Mouse (Mus musculus) thymus, postnatal 14 days (tissue): ENCODE data around the gene Hdac4.

Experiments
- DNase-seq: peaks from one replicate; pipeline ENCODE4 v3.0.0; 2021

Gene Hdac4

DNA sequence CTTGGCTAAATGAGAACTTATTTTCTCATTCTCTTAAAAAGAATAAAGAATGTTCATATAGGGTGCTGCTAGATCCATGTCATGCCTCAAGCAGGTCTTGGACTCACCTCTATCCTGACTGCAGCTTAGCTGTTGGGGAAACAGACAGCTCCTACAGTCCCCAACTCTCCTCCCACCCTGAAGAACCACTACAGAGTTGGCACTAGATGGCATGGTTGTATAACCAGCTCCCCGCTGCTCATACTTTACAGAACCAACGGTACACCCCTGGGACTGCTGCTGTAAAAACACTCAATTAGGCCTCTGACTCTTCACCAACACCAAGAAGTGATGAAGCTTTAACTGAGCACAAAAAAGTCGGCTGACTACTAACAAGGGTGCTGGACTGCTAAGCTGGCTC, 235.6 kb downstream of the Hdac4 start:
- no peak for DNase-seq

DNA sequence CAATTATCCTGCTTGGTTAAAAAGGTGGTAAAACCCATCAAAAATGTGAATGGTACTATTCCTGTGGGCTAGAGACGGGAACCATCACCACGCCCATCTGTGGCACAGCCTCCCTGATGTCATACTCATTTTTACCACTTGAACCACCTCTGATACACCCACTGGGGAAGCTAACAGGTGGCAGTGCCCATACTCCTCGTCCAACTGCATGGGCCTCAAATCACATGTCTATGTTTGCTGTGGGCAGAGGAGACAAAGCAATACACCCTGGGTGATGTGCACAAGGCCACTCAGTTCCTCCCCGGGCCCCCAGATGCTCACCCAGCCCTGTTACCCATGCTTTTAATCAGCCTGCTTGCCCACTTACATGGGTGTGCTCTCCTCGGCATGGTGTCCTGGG, 236.5 kb downstream of the Hdac4 start:
- DNase-seq = no peak

DNA sequence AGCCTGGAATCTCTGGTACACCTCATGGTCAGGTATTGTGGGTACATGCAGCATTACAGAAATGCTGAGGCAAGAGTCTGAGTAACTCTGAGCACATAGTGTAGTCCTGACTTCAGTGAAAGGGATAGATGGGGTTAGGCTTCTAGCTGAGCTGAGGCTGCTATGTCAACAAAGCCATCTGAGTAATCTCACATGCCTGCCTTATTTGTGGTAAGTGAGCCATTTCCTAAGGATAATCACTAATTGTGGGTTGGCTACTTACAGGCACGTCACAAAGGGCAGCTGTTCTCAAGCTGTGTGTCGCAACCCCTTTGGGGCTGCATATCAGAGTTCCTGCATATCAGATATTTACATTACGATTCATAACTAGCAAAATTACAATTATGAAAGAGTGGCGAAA, 239.3 kb downstream of the Hdac4 start:
- no peak for DNase-seq

DNA sequence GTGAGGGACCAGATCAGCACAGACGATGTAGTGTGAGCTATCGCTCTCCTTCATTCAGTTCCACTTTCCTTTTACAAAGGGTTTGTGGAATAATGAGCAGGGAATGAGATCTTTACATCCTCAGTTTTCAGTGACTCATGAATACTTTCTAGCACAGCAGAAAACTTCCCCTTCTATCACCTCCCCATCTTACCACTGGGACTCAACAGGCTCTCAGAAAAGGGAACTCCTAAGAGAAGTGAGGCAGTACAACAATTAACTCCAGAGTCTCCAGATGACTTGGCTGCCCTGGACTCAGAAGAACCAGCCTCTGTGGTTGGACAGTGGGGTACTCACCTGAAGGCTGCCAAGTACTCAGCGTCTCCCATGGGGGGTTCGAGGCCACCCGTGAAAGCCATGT, 240.5 kb downstream of the Hdac4 start:
- DNase-seq = no peak

DNA sequence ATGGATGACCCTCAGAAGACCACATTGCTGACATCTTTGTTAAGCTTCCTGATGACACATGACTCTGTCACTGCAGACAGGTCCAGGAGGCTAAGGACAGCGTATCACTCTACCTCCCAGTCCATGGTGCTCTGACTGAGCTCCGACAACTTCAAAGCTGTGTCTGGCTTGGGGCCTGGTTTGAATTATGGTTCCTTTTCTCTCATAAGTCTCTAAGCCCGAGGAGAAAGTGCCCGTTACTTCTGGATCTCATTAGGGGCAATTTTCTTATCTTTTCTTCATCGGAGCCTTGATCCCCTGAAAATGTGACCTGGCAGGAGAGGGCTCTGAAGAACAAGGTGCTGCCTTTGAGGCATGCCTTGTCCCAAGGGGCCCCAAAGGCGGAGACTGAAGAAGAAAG, 242.6 kb downstream of the Hdac4 start:
- no peak for DNase-seq

DNA sequence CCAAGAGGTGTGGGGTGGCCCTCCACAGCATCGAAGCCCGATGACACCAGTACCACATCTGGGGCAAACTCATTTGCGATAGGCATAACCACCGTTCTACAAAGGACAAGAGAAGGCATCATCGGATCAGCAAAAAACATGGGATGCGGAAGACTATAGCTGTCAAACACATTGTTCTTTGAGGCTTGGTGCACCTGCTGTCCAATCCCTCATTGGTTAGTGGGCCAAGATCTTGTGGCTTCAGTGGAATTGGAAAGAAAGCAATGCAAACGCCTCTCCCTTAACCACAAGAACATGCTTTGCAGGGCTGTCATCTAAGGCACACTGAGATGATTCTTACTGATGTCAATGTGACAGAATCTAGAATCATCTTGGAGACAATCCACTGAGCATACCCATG, 248.1 kb downstream of the Hdac4 start:
- DNase-seq = no peak

DNA sequence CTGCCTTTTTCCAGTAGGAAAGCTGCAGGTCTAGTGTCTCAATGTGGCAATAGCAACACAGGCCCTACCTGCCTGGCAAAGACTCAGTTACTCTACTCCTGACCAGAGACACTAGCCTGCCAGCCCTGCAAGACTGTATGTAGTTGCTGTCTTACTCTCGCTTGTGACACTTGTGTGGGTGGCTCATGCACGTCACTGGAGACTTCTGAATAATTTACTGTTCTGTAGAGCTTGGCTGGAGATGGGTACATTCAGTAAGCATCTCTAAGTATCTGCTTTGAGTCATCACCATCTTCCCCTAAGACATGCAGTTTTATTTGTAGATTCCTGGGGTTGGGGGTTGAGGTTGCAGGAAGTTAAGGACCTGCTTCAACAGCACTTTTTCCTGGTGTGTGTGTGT, 252.9 kb downstream of the Hdac4 start:
- DNase-seq = no peak

DNA sequence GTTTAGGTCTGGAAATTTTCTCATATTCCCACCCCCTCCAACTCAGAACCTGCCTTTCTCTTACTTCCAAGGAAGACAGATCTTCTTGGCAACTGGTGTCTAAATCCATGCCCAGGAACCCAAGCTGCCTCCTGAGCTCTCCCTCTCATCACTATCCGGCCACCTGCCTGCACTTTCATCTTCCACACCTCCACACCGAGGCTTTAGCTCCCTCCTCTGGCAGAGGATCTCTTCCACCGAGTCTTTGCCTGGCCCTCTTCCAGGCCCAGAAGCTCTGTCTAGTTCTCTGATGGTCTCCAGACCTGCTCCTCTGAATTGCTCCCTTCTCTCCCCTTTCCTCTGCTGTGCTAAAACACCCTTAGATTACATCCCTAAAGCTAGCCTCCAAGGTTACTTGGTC, 253.5 kb downstream of the Hdac4 start:
- DNase-seq = no peak

DNA sequence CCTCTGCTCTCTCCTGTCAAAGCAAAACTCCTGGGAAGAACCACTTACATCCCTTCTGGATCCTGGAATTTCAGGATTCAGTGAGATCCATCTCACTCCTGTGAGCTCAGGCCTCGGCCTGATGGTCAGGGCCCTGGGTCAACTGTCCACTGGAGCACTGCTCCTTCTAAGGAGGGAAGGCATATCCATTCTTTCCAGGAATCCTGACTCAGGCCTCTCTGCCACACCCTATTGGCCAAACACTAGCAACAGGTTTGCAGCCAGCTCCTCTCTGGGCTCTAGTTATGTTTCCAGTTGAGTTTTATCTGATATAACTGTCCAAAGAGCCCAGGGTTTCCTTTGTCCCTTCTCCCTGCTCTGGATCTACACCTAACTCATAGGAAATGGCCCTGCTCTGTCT, 254.4 kb downstream of the Hdac4 start:
- DNase-seq = no peak

DNA sequence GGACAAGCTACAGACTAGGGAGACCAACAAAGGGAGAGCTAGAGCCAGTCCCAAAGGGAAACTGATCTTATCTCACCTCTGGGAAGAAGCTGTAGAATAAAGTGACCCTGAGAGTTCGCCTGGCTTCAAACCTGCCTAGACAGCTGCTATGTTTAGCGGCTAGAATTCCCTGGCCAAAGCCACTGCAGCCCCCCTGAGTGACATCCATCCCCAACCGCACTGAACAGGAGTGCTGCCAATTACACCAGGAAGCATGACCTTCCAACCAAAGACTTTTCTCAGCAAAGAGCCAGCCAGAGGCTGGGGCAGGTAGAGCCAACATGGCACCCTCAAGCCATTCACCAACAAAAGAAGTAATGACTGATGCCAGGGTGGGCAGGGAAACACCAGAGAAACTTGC, 260.3 kb downstream of the Hdac4 start:
- DNase-seq = no peak

DNA sequence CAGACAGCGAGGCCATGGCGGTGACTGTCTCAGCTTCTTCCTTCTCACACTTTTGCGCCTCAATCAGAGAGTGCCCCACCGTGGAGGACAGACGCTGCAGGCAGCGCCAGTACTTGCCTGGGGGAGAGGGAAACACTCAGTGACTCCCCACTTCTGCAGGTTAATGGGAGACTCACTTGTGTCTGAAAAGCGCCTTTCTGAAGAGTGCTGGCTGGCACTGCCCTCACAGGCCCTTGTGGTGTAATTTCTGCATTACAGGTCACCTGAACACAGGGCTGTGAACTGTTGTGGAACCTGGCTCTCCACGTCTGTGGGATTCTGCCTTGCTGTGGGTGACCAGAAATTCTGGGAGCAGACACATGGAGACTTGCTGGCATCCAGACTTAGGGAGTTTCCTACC, 261.8 kb downstream of the Hdac4 start:
- no peak for DNase-seq

DNA sequence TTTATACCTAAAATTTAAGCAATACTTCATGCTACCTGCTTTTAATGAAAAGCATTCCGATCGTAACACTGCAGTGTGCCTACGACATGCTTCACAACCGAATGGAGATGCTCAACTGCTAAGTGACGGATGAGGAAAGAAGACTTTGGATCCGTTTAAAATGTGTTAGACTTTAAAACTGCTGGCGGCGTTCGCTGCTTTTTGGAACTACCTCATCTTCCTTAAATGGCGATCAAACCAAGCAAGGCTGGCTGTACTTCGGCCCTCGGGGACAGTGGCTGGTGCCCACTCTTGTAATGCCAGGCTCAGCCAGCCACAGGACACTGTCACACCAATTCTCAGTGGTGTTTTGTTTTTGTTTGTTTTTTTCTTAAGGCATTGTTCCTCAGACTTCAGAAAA, 263.3 kb downstream of the Hdac4 start:
- DNase-seq = no peak

DNA sequence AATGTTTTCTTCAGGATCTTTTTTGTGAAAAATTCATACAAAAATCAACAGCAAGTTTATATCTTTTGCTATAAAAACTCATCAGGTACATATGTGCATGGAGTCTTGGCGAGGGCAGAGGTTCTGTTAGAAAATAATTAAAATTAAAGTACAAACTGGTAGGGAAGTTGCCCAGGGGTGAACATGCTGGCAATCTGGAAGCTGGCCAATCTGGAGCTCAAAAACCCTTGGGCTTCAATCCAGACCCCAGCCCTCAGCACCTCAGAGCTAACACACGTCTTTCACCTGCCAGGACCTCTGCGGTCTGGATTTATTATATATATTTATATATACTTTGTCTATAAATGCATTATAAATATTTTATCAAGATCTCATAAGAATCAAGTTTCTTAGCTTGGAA, 263.7 kb downstream of the Hdac4 start:
- DNase-seq = no peak

DNA sequence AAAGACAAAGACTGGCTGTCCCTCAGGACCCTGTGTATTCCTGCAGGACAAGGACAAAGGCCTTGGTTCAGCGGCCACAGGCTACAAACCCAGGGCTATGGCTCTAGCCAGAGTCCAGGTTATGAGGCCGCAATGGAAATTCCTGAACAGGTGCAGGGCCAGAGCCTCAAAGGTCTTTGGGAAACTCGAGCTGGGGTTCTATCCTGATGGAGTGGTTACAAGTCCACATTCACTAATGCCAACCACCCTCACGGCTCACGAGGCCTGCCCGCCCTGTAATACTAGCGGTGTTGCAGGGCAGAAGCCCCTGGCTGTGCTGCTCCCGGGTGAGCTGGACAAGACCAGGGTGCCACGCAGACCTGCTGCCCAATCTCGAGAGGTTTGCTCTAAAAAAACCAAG, 264.3 kb downstream of the Hdac4 start:
- no peak for DNase-seq

DNA sequence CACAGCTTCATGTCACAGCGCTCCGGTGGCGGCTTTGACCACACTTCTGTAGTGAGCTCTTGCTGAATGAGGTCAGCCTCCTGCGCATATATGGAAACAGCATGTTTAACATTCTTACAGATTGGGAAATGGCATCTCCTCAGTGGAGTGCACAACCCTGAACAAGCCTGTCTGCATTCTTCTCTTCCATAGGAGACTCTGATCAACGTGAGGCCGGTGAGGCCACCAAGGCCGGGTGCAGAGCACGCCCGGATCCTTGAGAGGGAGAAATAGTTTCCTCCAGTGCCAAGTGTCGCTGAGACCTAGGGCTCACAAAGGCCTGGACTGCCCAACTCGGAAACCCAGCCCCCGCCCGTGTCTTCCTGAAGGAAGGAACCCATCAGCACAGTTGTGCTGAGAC, 266.4 kb downstream of the Hdac4 start:
- no peak for DNase-seq

DNA sequence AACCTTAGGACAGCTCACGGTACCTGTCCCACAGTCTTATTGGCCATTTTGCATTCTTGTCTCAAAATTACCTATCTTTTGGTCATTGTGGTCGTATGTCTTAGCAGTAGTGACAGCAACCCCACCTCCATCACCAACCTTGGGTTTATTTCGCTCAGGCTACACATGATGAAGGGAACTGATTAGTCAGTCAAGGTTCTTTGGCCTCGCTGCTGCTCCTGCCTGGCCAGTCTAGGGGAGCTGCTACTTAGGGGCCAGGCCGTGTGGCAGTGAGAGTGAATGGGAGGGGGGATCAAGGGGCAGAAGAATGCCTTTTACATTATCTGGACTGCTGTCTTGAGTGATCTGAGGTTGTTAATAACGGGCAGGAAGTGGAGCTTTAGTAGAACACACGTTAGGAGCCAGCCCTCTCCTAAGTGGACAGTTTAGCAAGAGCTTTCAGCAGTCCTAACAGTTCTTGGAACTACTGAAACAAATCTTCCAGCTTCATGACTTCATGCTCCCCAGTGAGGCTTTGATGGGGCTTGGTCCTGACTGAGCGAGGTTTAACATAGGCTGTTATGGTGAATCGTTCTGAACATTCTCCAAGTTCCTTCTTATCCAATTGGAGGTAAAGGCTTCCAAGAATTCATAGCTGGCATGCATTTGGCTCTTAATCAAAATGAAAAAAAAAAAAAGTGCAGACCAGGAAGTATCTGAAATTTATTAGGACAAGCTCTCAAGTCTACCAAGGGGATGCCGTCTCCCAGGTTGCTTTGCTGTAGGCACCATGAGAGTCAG, 267.8 kb downstream of the Hdac4 start:
- no peak for DNase-seq

DNA sequence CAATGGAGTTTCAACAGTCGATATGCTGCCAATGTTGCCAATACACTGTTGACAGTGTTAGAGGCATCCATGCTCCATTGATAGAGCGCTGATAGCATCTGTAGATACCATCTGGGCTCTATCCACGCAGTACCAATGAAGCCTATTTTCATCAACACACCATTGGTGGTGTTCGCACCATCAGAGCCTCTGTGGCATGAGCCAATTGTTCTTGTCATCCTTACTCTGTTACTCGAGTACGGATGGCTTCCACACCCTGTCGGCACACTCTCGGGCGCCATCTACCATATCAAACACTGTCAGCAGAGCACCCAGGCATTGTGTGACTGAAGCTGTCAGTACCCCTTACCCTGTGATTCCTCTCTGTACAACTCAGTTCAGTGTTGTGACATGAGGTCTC, 271.9 kb downstream of the Hdac4 start:
- DNase-seq = no peak

DNA sequence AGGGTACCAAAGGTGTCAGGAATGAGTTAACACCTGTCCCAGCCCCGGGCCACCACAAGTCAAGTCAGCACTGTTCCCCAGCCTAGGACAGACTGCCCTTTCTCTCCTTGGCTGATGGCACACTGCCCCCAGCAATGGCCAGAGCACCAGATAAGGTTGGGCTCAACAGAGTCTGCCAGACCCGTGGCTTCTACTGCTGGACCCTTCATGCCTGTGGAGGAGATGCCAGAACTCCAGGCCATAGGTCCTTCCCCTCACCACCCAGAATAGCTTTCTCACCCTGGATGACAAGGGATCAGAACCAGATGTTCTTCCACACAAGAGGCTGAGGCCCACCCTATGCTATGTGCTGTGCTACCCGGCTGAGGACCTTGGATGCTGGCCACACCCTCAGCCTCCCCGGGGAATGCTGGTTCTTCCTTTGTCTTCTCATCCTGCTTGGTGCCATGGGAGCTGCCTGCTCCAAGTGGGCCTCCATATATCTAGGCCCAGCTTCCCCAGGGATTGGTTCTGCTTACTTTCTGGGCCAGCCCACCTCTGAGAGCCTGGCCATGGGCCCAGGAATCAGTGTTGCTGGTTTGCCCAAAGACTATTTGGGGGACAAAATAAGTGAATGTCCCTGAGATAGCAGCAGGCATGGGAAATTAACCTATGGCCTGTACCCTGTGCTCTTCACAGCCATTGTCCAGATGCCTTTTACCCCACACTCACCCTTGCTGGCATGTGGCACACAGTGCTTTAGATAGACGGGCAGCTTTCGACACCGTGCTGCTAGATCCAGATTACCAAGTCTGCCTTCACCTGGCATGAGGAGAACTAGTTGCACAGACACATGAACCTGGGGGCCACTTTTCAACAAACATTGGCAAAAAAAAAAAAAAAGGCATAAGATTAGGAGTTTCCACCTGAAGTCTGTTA, 273.0 kb downstream of the Hdac4 start:
- DNase-seq = no peak

DNA sequence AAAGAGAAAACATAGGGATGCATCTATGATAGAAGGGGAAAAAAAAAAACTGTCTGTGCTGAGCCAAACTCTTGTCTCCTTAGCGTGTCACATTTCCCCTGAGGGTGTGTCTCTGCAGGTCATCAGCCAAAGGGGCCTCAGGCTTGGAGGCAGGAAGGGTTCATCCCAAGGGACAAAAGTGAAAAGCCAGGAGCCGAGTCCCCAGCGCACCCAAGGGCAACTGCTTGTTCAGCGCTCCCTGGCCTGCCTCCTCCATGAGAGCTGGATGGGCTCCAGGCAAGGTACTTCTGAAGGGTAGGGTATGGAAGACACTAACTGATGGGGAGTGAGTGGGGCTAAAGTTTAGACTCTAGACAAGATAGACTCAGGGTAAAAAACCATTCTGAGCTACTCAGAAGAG, 273.8 kb downstream of the Hdac4 start:
- DNase-seq = no peak

DNA sequence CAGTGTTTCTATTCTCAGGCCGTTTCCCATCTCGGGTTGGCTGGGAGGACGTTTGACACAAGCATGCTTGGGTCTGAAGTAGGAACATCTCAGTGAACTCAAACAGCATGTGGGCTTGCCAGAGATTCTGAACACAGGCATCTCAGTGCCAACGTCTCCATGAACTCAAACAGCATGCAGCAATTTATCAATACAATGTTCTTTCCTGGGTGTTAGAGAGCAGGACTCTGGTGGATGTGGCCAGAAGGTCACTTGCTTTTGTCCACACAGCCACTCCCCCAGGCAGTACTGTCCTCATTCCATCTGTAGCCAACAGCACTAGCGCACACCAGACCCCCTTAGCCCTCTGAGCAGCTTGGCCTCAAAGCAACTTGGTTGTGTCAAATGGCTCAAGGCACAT, 274.2 kb downstream of the Hdac4 start:
- DNase-seq = no peak

DNA sequence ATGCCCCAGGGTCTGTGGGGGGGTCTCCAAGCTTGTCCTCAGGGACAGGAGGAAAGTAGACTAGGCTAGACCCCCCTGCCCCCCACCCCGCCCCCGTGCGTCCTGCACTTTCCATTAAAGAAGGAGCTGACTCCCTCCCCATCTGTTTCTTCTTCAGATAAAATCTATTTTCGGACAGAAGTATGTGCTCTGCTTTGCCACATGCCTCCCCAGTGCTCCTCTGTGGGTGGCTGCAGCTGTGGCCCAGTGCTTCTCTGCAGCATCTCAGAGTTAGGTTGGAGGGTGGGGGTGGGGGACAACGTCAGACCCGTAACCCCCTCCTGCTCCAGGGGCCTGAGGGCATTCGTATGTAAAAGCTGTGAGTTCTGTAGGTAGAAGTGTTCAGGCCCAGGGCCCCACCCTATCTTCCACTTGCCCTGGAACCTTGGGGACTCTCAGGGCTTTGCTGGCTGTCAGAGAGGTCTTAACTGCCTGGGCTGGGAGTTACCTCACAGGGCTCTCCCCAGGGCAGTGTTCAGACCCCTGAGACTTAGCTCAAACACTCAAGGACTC, 275.4 kb downstream of the Hdac4 start:
- DNase-seq = no peak

DNA sequence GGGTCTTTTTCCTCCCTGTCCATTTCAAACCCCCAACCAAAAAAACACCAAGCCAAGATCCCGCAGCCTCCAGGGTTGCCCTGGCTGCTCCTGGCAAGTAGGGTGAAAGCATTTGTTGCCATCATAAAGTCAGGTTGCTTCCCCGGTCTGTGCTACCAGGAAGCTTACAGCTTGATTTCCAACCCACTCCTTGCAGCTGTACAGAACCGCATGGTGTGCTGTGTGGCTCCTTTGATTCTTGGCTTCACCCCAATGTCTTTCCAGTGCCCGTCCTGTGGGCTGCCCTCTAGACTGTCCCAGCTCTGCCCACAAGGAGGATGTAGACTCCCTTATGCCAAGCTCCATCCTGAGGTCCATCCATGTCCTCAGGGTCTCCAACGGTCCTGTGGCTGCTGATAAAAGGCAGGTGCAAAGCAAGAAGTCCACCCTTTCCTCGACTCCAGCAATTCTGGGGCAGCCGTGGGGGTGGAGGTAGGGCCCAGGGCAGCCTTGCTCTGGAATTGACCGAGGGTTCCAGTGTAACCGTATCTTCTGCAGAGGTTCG, 277.2 kb downstream of the Hdac4 start:
- no peak for DNase-seq

DNA sequence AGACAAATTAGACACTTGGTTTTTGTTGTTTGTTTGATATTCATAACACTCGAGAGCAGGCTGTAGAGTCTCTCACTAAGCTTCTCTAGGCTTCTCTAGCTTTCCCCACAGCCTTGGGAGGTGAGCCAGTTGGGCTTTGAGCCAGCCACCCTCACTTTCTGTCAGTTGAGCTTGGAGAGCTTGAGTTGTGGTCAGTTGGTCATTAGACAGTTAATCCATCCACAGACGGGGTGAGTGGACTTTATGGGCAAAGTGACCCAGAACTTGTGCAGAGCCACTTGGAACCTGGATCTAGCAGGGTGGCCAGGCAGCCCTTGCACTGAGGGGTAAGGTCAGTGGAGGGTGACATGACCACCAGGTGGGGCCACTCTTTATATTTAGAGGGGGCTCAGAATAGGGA, 277.9 kb downstream of the Hdac4 start:
- DNase-seq = no peak

DNA sequence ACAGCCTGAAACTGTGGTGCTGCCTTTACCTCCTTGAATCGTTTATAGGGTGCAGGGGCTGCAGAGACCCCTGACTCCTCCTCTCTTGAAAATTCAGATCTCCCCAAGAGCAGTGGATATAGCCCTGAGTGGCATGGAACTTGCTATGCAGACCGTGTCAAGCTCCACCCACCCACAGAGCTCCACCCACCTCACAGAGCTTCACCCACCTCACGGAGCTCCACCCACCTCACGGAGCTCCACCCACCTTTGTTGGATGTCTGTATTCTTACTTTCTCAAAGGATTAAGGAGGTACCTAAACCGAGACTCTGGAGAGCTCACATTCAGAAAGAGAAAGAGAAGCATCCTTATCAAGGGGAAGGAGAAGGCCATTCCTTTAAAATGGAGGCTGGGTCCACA, 279.5 kb downstream of the Hdac4 start:
- DNase-seq = no peak
